Comparison of ENCODE assay signal across 7 mouse cellular contexts in the genomic region with DNA sequence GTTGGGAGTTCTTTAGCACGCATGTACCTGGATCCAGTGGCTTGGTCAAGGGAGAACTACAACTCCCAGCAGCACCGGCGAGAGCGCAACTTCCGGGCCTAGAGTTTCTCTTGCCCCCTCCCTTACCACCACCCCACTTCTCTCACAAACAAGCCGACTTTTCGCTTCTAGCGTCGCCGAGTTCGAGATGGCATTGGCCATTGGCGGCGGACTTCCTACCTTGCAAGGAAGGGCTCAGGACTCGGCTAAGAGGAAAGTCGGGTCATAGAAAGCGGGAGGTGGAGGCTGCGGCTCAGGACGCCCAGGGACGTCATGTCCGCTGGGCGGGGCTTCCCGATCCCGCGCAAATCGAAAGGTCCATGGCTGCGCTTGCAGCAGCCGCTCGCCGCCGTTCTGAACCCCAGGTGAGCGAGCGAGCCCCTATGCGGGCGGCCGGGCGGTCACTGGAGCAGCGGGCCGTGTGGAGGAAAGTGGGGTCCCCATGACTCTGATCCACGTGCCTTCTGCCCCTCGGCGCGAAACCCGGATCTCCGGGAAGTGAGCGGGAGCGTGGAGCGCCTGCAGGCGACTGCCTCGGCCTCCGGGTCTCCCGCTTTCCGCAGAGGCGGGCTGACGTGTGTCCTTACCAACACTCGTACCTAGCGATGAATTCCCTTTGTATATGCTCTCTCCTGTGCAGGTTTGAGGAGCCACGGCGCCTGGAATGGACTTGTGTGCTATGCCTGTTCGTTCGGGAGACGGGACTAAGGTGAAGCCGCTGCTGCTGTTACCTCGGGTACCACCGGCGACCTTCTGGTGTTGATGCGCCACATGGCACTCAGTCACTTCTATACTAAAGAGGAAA. TPM values are rescaled to one million over a fixed set of nuclear protein-coding genes. Genes with fewer than 3 reads are reported as not detected.
DNase-seq lines count a peak whose midpoint lies in the region; ATAC-seq lines count a peak whose summit lies in the region.

A gene (plus strand): TSS at position 129 of the 844 bp plus-strand sequence.

- ATAC-seq in intestine, embryonic 16.5 days, result peak; percentile 99
- peak; percentile 98 for ATAC-seq in midbrain, embryonic 11.5 days (ENCODE audit: low FRiP score)

- H3K36me3 ChIP-seq in intestine, embryonic 16.5 days (ENCODE audit: control insufficient read depth, insufficient read depth, low read length), result no peaks in the 10 kb centered on the region
- H3K36me3 ChIP-seq in midbrain, embryonic 11.5 days (ENCODE audit: control insufficient read depth, insufficient read depth, low read length), result peaks cover 3% of the 10 kb centered on the region; the same call in 1 of the 2 replicates

- H3K9ac ChIP-seq in intestine, embryonic 16.5 days (ENCODE audit: low read depth, low read length), result peak within 1 kb of the TSS; percentile 86
- H3K9ac ChIP-seq in midbrain, embryonic 11.5 days (ENCODE audit: low read length), result peak within 1 kb of the TSS; percentile 79

- H3K27me3 ChIP-seq in intestine, embryonic 16.5 days (replicated peaks; ENCODE audit: control insufficient read depth, insufficient read depth, low read length), result no peaks in the 10 kb centered on the region
- no peaks in the 10 kb centered on the region for H3K27me3 ChIP-seq in midbrain, embryonic 11.5 days (ENCODE audit: control insufficient read depth, insufficient read depth, low read length)

- H3K4me3 ChIP-seq in intestine, embryonic 16.5 days (ENCODE audit: low read length), result peak within 1 kb of the TSS; percentile 82
- peak within 1 kb of the TSS; percentile 79 for H3K4me3 ChIP-seq in midbrain, embryonic 11.5 days (ENCODE audit: low read depth, low read length)

- under 1% methylated on average over 66 of the region's 66 CpGs for WGBS in intestine, embryonic 16.5 days
- WGBS in midbrain, embryonic 11.5 days, result under 1% methylated on average over 66 of the region's 66 CpGs

- H3K4me2 ChIP-seq in intestine, embryonic 16.5 days (ENCODE audit: low read depth, low read length), result peak within 1 kb of the TSS; percentile 79
- H3K4me2 ChIP-seq in midbrain, embryonic 11.5 days, result peak within 1 kb of the TSS; percentile 70

- peak; percentile 68 for DNase-seq in adrenal gland, adult 8-10 months
- peak; percentile 94 for DNase-seq in embryo, embryonic 9.5 days (ENCODE audit: extremely low spot score)
- DNase-seq in gastrocnemius, postnatal 4 days (ENCODE audit: low spot score in 2 of 2), result peak; percentile 70 to 87
- peak; percentile 89 to 91 for DNase-seq in left cerebral cortex, postnatal 36 days (ENCODE audit: low spot score in 2 of 2)
- peak; percentile 99 for DNase-seq in midbrain, embryonic 11.5 days (ENCODE audit: low spot score, missing footprints)
- peak; percentile 54 for DNase-seq in skeletal muscle tissue, adult 2 months (ENCODE audit: low read depth, low spot score)

- H3K9me3 ChIP-seq in intestine, embryonic 16.5 days (ENCODE audit: control insufficient read depth, low read length), result no peaks in the 10 kb centered on the region
- H3K9me3 ChIP-seq in midbrain, embryonic 11.5 days (ENCODE audit: control insufficient read depth, low read length), result no peaks in the 10 kb centered on the region

- intact Hi-C loops in left cerebral cortex, postnatal 36 days (cut with DNase I), result loop anchor here (5.0 kb wide), 1 partner anchor 188 kb away; a partner anchor contains a TSS

- peaks cover 8% of the 10 kb centered on the region for H3K4me1 ChIP-seq in intestine, embryonic 16.5 days (ENCODE audit: control insufficient read depth, insufficient read depth, low read length)
- peaks cover 4% of the 10 kb centered on the region; the same call in 1 of the 2 replicates for H3K4me1 ChIP-seq in midbrain, embryonic 11.5 days (ENCODE audit: control insufficient read depth, insufficient read depth, low read length)

- peak within 1 kb of the TSS; percentile 93 for H3K27ac ChIP-seq in intestine, embryonic 16.5 days (ENCODE audit: low read length)
- peak within 1 kb of the TSS; percentile 67; the same call in 1 of the 2 replicates for H3K27ac ChIP-seq in midbrain, embryonic 11.5 days (ENCODE audit: low read depth, low read length)

RNA-seq across cellular contexts. Expression of the gene that starts here (rescaled TPM):
- 1 to 10 TPM in 2 of 4 experiments, under 1 TPM in 2; 0.35 to 1.4 (median 1.1) TPM for total RNA-seq in adrenal gland, adult 8-10 months (2022)
- total RNA-seq in gastrocnemius, postnatal 4 days (2021), result 10 to 100 TPM in 1 of 2 experiments, 1 to 10 TPM in 1; 7.6 to 10.6 TPM
- polyA plus RNA-seq in intestine, embryonic 16.5 days (2015; fragmentation: Nextera tagmentation; extraction: Ambion mirVana), result 44.2 and 46.2 TPM in 2 replicates
- 1 to 10 TPM in 1 of 2 experiments, under 1 TPM in 1; 0.16 to 1.8 TPM for total RNA-seq in left cerebral cortex, postnatal 36 days (2021)
- polyA plus RNA-seq in midbrain, embryonic 11.5 days (2014; fragmentation: Nextera tagmentation; extraction: Ambion mirVana), result 114 and 138 TPM in 2 replicates

Comparison
In these comparisons a context has a peak if more than half of its experiments do, and no peak if none do; other contexts are left out.
1. Peak in every context shown above with its lines: DNase-seq, ATAC-seq, H3K4me3 ChIP-seq and H3K27ac ChIP-seq.